Mouse (Mus musculus): ENCODE results near the gene Fbxo34. TPM values are rescaled to one million over a fixed set of nuclear protein-coding genes. Genes with fewer than 3 reads are reported as not detected.

Gene Fbxo34
- polyA plus RNA-seq, 1 experiment from 2014 or later, result 27.5 TPM

DNA sequence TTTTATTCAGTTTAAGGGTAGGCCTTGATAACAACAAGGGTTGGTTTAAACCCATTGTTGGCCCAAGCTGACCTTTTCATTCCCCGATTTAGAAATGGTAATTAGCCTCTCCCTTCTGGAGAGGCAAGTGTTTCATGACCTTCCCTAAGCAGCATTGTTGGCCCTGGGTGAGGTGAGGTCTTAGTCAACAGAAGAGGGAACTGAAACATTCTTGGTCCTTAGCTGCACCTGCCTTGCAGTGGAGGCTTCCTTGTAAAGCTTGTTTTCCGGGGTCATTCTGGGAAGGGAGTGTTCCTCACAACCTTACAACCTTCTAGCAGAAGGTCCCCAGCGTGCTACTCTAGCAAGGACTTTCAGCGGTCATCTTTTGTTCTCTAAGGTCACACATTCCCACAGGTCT, 122.5 kb downstream of the Fbxo34 start:
- no peak for ATAC-seq
- Histone ChIP-seq H3K27ac (ENCODE audit: low read depth, low read length) (no peak overlapping the region), H3K9ac (ENCODE audit: low read length) (no peak overlapping the region), H3K4me2 (ENCODE audit: low read length) (no peak overlapping the region), H3K36me3 (ENCODE audit: control insufficient read depth, insufficient read depth, low read length) (no peaks in the 10 kb centered on the region), H3K27me3 (replicated peaks; ENCODE audit: control insufficient read depth, insufficient read depth, low read length) (no peaks in the 10 kb centered on the region), H3K9me3 (replicated peaks; ENCODE audit: control insufficient read depth, low read length) (no peaks in the 10 kb centered on the region), H3K4me1 (ENCODE audit: control insufficient read depth, insufficient read depth, low read length) (no peaks in the 10 kb centered on the region), H3K4me3 (ENCODE audit: low read depth, low read length) (no peak overlapping the region)
- DNase-seq (ENCODE audit: low spot score), result no peak
- 80% methylated on average over 4 of the region's 4 CpGs for WGBS

DNA sequence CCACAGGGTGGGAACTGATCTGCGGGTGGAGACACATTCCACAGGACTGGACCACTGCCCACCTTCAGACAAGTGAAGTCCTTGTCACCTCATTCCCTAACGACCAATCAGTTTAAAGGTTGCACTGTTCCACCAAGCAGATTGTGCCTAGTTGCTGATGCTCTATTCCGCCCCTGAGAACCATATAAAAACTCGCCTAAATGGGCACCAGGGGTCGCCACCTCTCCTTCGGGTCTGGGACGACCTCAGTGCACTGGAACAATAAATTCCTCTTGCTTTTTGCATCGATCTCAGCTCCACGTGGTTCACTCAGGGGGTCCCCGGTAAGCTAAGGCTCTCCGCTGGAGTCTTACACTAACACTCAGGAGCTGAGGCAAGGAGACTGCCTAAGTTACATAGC, 124.5 kb downstream of the Fbxo34 start:
- WGBS, result 75% methylated on average over 11 of the region's 11 CpGs
- no peak overlapping the region for H3K27ac ChIP-seq (ENCODE audit: low read depth, low read length)
- H3K9me3 ChIP-seq (replicated peaks; ENCODE audit: control insufficient read depth, low read length), result no peaks in the 10 kb centered on the region
- H3K4me3 ChIP-seq (ENCODE audit: low read depth, low read length), result no peak overlapping the region
- DNase-seq (ENCODE audit: low spot score), result no peak
- H3K36me3 ChIP-seq (ENCODE audit: control insufficient read depth, insufficient read depth, low read length), result no peaks in the 10 kb centered on the region
- no peak overlapping the region for H3K9ac ChIP-seq (ENCODE audit: low read length)
- no peak for ATAC-seq
- H3K4me2 ChIP-seq (ENCODE audit: low read length), result no peak overlapping the region
- H3K4me1 ChIP-seq (ENCODE audit: control insufficient read depth, insufficient read depth, low read length), result no peaks in the 10 kb centered on the region
- H3K27me3 ChIP-seq (replicated peaks; ENCODE audit: control insufficient read depth, insufficient read depth, low read length), result no peaks in the 10 kb centered on the region

- H3K4me2 ChIP-seq (ENCODE audit: low read length), result no peak overlapping the region
- 57% methylated on average over 4 of the region's 4 CpGs for WGBS
These were observed 126.5 kb downstream of the Fbxo34 start for GRCm38 (mm10) chr14:47576687-47577086.

GRCm38 (mm10) chr14:47578086-47578485, 127.9 kb downstream of the Fbxo34 start:
- no peak overlapping the region for H3K9ac ChIP-seq (ENCODE audit: low read length)
- H3K36me3 ChIP-seq (ENCODE audit: control insufficient read depth, insufficient read depth, low read length), result no peaks in the 10 kb centered on the region
- 80% methylated on average over 2 of the region's 2 CpGs for WGBS
- no peak overlapping the region for H3K27ac ChIP-seq (ENCODE audit: low read depth, low read length)
- H3K27me3 ChIP-seq (replicated peaks; ENCODE audit: control insufficient read depth, insufficient read depth, low read length), result no peaks in the 10 kb centered on the region
- DNase-seq (ENCODE audit: low spot score) (no peak), ATAC-seq (no peak)
- H3K4me3 ChIP-seq (ENCODE audit: low read depth, low read length), result no peak overlapping the region
- no peak overlapping the region for H3K4me2 ChIP-seq (ENCODE audit: low read length)
- H3K4me1 ChIP-seq (ENCODE audit: control insufficient read depth, insufficient read depth, low read length), result no peaks in the 10 kb centered on the region
- H3K9me3 ChIP-seq (replicated peaks; ENCODE audit: control insufficient read depth, low read length), result no peaks in the 10 kb centered on the region

More at GRCm38 (mm10) chr14:47576687-47577086, 126.5 kb downstream of the Fbxo34 start:
- Histone ChIP-seq H3K36me3 (ENCODE audit: control insufficient read depth, insufficient read depth, low read length) (no peaks in the 10 kb centered on the region), H3K27ac (ENCODE audit: low read depth, low read length) (no peak overlapping the region), H3K4me3 (ENCODE audit: low read depth, low read length) (no peak overlapping the region), H3K27me3 (replicated peaks; ENCODE audit: control insufficient read depth, insufficient read depth, low read length) (no peaks in the 10 kb centered on the region), H3K9ac (ENCODE audit: low read length) (no peak overlapping the region), H3K4me1 (ENCODE audit: control insufficient read depth, insufficient read depth, low read length) (no peaks in the 10 kb centered on the region), H3K9me3 (replicated peaks; ENCODE audit: control insufficient read depth, low read length) (no peaks in the 10 kb centered on the region)
- ATAC-seq, result no peak
- no peak for DNase-seq (ENCODE audit: low spot score)

GRCm38 (mm10) chr14:47581280-47581679, 131.1 kb downstream of the Fbxo34 start:
- ATAC-seq (no peak), DNase-seq (ENCODE audit: low spot score) (no peak)
- Histone ChIP-seq H3K9ac (ENCODE audit: low read length) (no peak overlapping the region), H3K27me3 (replicated peaks; ENCODE audit: control insufficient read depth, insufficient read depth, low read length) (no peaks in the 10 kb centered on the region), H3K36me3 (ENCODE audit: control insufficient read depth, insufficient read depth, low read length) (no peaks in the 10 kb centered on the region), H3K27ac (ENCODE audit: low read depth, low read length) (no peak overlapping the region), H3K4me1 (ENCODE audit: control insufficient read depth, insufficient read depth, low read length) (no peaks in the 10 kb centered on the region), H3K9me3 (replicated peaks; ENCODE audit: control insufficient read depth, low read length) (no peaks in the 10 kb centered on the region), H3K4me3 (ENCODE audit: low read depth, low read length) (no peak overlapping the region), H3K4me2 (ENCODE audit: low read length) (no peak overlapping the region)
- 61% methylated on average over 1 of the region's 1 CpGs for WGBS

Other genes starting within 250 kb of the Fbxo34 start
- gene Wdhd1, start 173.6 kb upstream of the Fbxo34 start, polyA plus RNA-seq (2014; fragmentation: Nextera tagmentation; extraction: Ambion mirVana), result 17.6 and 18.7 TPM in 2 replicates
- gene Socs4, start 173.5 kb upstream of the Fbxo34 start, polyA plus RNA-seq (2014; fragmentation: Nextera tagmentation; extraction: Ambion mirVana), result 4.3 and 4.7 TPM in 2 replicates
- 49.0 and 58.8 TPM in 2 replicates for gene Mapk1ip1l, start 152.2 kb upstream of the Fbxo34 start, polyA plus RNA-seq (2014; fragmentation: Nextera tagmentation; extraction: Ambion mirVana)
- 2.3 and 3.1 TPM in 2 replicates for gene Lgals3, start 82.7 kb upstream of the Fbxo34 start, polyA plus RNA-seq (2014; fragmentation: Nextera tagmentation; extraction: Ambion mirVana)
- 18.3 and 23.5 TPM in 2 replicates for gene Dlgap5, start 32.0 kb upstream of the Fbxo34 start, polyA plus RNA-seq (2014; fragmentation: Nextera tagmentation; extraction: Ambion mirVana)
- 17.7 and 22.6 TPM in 2 replicates for gene Atg14, start 120.2 kb downstream of the Fbxo34 start, polyA plus RNA-seq (2014; fragmentation: Nextera tagmentation; extraction: Ambion mirVana)
- 56.5 and 72.2 TPM in 2 replicates for gene Ktn1, start 198.0 kb downstream of the Fbxo34 start, polyA plus RNA-seq (2014; fragmentation: Nextera tagmentation; extraction: Ambion mirVana)